Mouse (Mus musculus): Measurements from ENCODE around the gene Ift172. TPM values are rescaled to one million over a fixed set of nuclear protein-coding genes. Genes with fewer than 3 reads are reported as not detected.

Ift172 gene
- polyA plus RNA-seq, 1 experiment from 2014 or later = 22.3 TPM

DNA sequence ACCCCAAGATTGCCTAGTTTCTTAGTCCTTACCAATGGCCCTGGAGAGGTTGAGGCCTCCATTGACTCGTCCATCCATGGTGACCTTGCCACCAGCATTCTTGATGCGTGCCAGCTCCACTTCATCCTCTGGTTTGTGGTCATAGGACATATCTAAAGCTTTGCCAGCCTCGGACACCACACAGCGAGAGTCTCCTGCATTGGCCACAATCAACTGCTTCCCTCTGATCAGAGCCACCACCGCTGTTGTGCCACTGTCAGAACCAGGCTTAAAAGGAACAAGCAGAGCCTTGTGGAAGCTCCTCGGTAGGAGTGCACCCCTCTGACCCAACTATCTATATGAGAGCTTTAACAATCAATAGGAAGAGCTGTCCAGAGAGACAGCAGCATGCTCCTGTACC, 86.5 kb downstream of the Ift172 start:
- Histone ChIP-seq H3K27me3 (no peaks in the 10 kb centered on the region), H3K4me1 (replicated peaks) (peaks cover 25% of the 10 kb centered on the region), H3K9ac (no peak overlapping the region), H3K27ac (no peak overlapping the region), H3K36me3 (peaks cover 65% of the 10 kb centered on the region), H3K4me2 (no peak overlapping the region), H3K4me3 (no peak overlapping the region), H3K9me3 (replicated peaks) (no peaks in the 10 kb centered on the region; the same call in 1 of the 2 replicates)
- WGBS = 90% methylated on average over 6 of the region's 6 CpGs
- no peak for ATAC-seq (replicated peaks; ENCODE audit: insufficient number of reproducible peaks, insufficient read depth, low FRiP score, low read depth)

- H3K27me3 ChIP-seq = no peaks in the 10 kb centered on the region
- peaks cover 71% of the 10 kb centered on the region for H3K36me3 ChIP-seq
- H3K4me3 ChIP-seq = no peak overlapping the region
- H3K9ac ChIP-seq = no peak overlapping the region
- no peaks in the 10 kb centered on the region; the same call in 1 of the 2 replicates for H3K9me3 ChIP-seq (replicated peaks)
- H3K4me2 ChIP-seq = no peak overlapping the region
- no peak overlapping the region for H3K27ac ChIP-seq
- no peak for ATAC-seq (replicated peaks; ENCODE audit: insufficient number of reproducible peaks, insufficient read depth, low FRiP score, low read depth)
- H3K4me1 ChIP-seq (replicated peaks) = peaks cover 25% of the 10 kb centered on the region
- 81% methylated on average over 2 of the region's 2 CpGs for WGBS
Measured at GRCm38 (mm10) chr5:31203866-31204265, 87.0 kb downstream of the Ift172 start.

Other genes with a start within 250 kb of the Ift172 start
- 116 and 118 TPM in 2 replicates for gene Atraid, start 242.8 kb downstream of the Ift172 start, polyA plus RNA-seq (2015; fragmentation: Nextera tagmentation; extraction: Ambion mirVana)
- 5.8 and 9.3 TPM in 2 replicates for gene Slc5a6, start 242.2 kb downstream of the Ift172 start, polyA plus RNA-seq (2015; fragmentation: Nextera tagmentation; extraction: Ambion mirVana)
- 11.0 and 19.0 TPM in 2 replicates for gene Cad, start 236.3 kb downstream of the Ift172 start, polyA plus RNA-seq (2015; fragmentation: Nextera tagmentation; extraction: Ambion mirVana)
- not detected in 2 replicates for gene Dnajc5g, start 184.8 kb downstream of the Ift172 start, polyA plus RNA-seq (2015; fragmentation: Nextera tagmentation; extraction: Ambion mirVana)
- gene Slc30a3, start 182.9 kb downstream of the Ift172 start, polyA plus RNA-seq (2015; fragmentation: Nextera tagmentation; extraction: Ambion mirVana) = 0.25 and 0.36 TPM in 2 replicates
- gene Trim54, start 174.4 kb downstream of the Ift172 start, polyA plus RNA-seq (2015; fragmentation: Nextera tagmentation; extraction: Ambion mirVana) = 8.0 and 9.9 TPM in 2 replicates
- gene Ucn, start 152.3 kb downstream of the Ift172 start, polyA plus RNA-seq (2015; fragmentation: Nextera tagmentation; extraction: Ambion mirVana) = not detected in 2 replicates
- 77.0 and 83.6 TPM in 2 replicates for gene Mpv17, start 136.9 kb downstream of the Ift172 start, polyA plus RNA-seq (2015; fragmentation: Nextera tagmentation; extraction: Ambion mirVana)
- gene Gm29609, start 111.2 kb downstream of the Ift172 start, polyA plus RNA-seq (2015; fragmentation: Nextera tagmentation; extraction: Ambion mirVana) = 0.63 and 2.1 TPM in 2 replicates
- gene Gtf3c2, start 111.0 kb downstream of the Ift172 start, polyA plus RNA-seq (2015; fragmentation: Nextera tagmentation; extraction: Ambion mirVana) = 37.2 and 44.8 TPM in 2 replicates
- 107 and 117 TPM in 2 replicates for gene Snx17, start 97.9 kb downstream of the Ift172 start, polyA plus RNA-seq (2015; fragmentation: Nextera tagmentation; extraction: Ambion mirVana)
- 51.8 and 64.7 TPM in 2 replicates for gene Eif2b4, start 97.7 kb downstream of the Ift172 start, polyA plus RNA-seq (2015; fragmentation: Nextera tagmentation; extraction: Ambion mirVana)
- gene Zfp513, start 88.8 kb downstream of the Ift172 start, polyA plus RNA-seq (2015; fragmentation: Nextera tagmentation; extraction: Ambion mirVana) = 5.4 and 8.0 TPM in 2 replicates
- 81.4 and 103 TPM in 2 replicates for gene Ppm1g, start 70.4 kb downstream of the Ift172 start, polyA plus RNA-seq (2015; fragmentation: Nextera tagmentation; extraction: Ambion mirVana)
- gene Nrbp1, start 50.3 kb downstream of the Ift172 start, polyA plus RNA-seq (2015; fragmentation: Nextera tagmentation; extraction: Ambion mirVana) = 109 and 131 TPM in 2 replicates
- 0.25 and 0.28 TPM in 2 replicates for gene Gm9970, start 49.9 kb downstream of the Ift172 start, polyA plus RNA-seq (2015; fragmentation: Nextera tagmentation; extraction: Ambion mirVana)
- 3.0 and 7.0 TPM in 2 replicates for gene Krtcap3, start 39.4 kb downstream of the Ift172 start, polyA plus RNA-seq (2015; fragmentation: Nextera tagmentation; extraction: Ambion mirVana)
- 16.4 and 24.1 TPM in 2 replicates for gene Fndc4, start 5.0 kb upstream of the Ift172 start, polyA plus RNA-seq (2015; fragmentation: Nextera tagmentation; extraction: Ambion mirVana)
- 0.09 and 0.30 TPM in 2 replicates for gene Gckr, start 6.3 kb upstream of the Ift172 start, polyA plus RNA-seq (2015; fragmentation: Nextera tagmentation; extraction: Ambion mirVana)
- 33.1 and 41.8 TPM in 2 replicates for gene Zfp512, start 161.3 kb upstream of the Ift172 start, polyA plus RNA-seq (2015; fragmentation: Nextera tagmentation; extraction: Ambion mirVana)
- not detected in 2 replicates for gene 4930548H24Rik, start 194.6 kb upstream of the Ift172 start, polyA plus RNA-seq (2015; fragmentation: Nextera tagmentation; extraction: Ambion mirVana)
- 36.1 and 41.8 TPM in 2 replicates for gene Gpn1, start 203.6 kb upstream of the Ift172 start, polyA plus RNA-seq (2015; fragmentation: Nextera tagmentation; extraction: Ambion mirVana)
- 20.0 and 23.0 TPM in 2 replicates for gene Slc4a1ap, start 235.9 kb upstream of the Ift172 start, polyA plus RNA-seq (2015; fragmentation: Nextera tagmentation; extraction: Ambion mirVana)
- 15.6 and 19.2 TPM in 2 replicates for gene Supt7l, start 236.7 kb upstream of the Ift172 start, polyA plus RNA-seq (2015; fragmentation: Nextera tagmentation; extraction: Ambion mirVana)